Mouse (Mus musculus) small intestine, adult 2 months (tissue): Measurements from ENCODE around the gene Shisal2a. TPM values are rescaled to one million over a fixed set of nuclear protein-coding genes. Genes with fewer than 3 reads are reported as not detected.

ENCODE experiments used
- H3K27ac ChIP-seq: fragments of 200-500 bp; 2 replicates; pipeline ENCODE4 v1.5.1; 2012; ENCODE audit warnings: low read depth, low read length, control low read depth, inconsistent platforms; ENCODE audit not compliant: insufficient read depth
- H3K27me3 ChIP-seq: fragments of 200-500 bp; 2 replicates; pipeline ENCODE4 v1.6.1; 2012; ENCODE audit warnings: mild to moderate bottlenecking, moderate library complexity, low read length, inconsistent platforms; ENCODE audit not compliant: control insufficient read depth, insufficient read depth
- H3K36me3 ChIP-seq: fragments of 200-500 bp; 2 replicates; pipeline ENCODE4 v1.6.1; 2012; ENCODE audit warnings: mild to moderate bottlenecking, low read length, control low read depth, inconsistent platforms; ENCODE audit not compliant: control insufficient read depth, insufficient read depth
- H3K4me1 ChIP-seq: fragments of 200-500 bp; 2 replicates; pipeline ENCODE4 v1.6.1; 2012; ENCODE audit warnings: low read length, inconsistent platforms, mixed read lengths; ENCODE audit not compliant: control insufficient read depth, insufficient read depth, insufficient read length
- H3K4me3 ChIP-seq: fragments of 200-500 bp; 2 replicates; pipeline ENCODE4 v1.5.1; 2012; ENCODE audit warnings: low read depth, mild to moderate bottlenecking, control low read depth, inconsistent platforms, low read length, moderate library complexity
- CTCF ChIP-seq: fragments of 200-500 bp; IDR thresholded peaks from 2 replicates; pipeline ENCODE4 v1.5.1; 2012; ENCODE audit warnings: low read depth, mild to moderate bottlenecking, control low read depth, inconsistent platforms, low read length, moderate library complexity, mixed read lengths; ENCODE audit not compliant: insufficient replicate concordance, insufficient read length; ENCODE audit errors: extremely low read depth
- POLR2A ChIP-seq: fragments of 200-500 bp; IDR thresholded peaks from 2 replicates; pipeline ENCODE4 v1.6.1; 2012; ENCODE audit warnings: low read depth, mild to moderate bottlenecking, control low read depth, inconsistent platforms, low read length, moderate library complexity
- WGBS: fragments of 180-500 bp; shearing (Covaris S2); methylation state at CpG from one replicate; pipeline ENCODE4 v1.1.7; 2018; 5-methylcytosine and 5-hydroxymethylcytosine counted together
- polyA plus RNA-seq: library from polyadenylated mRNA; depleted of rRNA; stranded (reverse); fragments of >200 nt; gene quantifications from 2 replicates; pipeline ENCODE4 v1.2.3, GENCODE M21; 2012

Shisal2a gene
- polyA plus RNA-seq, 1 experiment, result not detected

DNA sequence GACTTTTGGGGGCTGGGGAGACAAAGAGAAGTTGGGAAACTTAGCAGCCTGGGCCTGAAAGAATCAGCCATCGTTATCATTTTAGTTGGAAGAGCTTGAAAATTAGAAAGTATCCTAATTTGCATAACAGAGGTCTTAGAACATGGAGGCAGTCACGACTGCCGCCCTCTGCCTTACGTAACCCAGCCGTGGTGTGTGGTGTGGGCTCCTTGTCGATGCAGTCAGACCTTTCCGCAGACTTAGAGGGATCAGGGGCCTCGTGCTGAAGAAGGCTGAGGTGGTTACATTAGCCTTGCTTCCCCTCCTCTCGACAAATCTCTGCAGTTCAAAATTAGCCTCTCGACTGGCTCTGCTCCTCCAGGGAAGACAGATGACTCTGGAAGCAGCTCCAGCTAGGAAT lies 44.3 kb downstream of the Shisal2a start:
- H3K27me3 ChIP-seq, result no peaks in the 10 kb centered on the region
- H3K4me1 ChIP-seq, result no peaks in the 10 kb centered on the region
- H3K36me3 ChIP-seq, result peaks cover 24% of the 10 kb centered on the region
- TF ChIP-seq CTCF (no peak), POLR2A (no peak)
- 84% methylated on average over 10 of the region's 10 CpGs for WGBS
- no peak overlapping the region for H3K4me3 ChIP-seq
- H3K27ac ChIP-seq, result no peak overlapping the region

DNA sequence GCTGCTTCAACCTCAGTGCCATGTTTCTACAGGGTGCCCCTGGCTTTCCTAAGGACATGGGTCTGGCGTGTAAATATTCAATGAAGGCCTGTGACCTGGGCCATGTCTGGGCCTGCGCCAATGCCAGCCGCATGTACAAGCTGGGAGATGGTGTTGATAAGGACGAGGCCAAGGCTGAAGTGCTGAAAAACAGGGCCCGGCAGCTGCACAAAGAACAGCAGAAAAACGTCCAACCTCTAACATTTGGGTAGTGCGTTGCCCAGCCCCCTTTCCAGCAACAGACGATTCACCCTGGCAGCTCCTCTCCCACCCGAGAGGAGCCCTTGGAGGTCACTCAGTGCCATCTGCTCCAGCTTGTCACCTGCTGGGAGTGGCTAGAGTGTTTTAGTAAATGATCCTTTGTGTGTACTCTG lies 44.8 kb downstream of the Shisal2a start:
- WGBS, result 72% methylated on average over 9 of the region's 9 CpGs
- H3K27me3 ChIP-seq, result no peaks in the 10 kb centered on the region

DNA sequence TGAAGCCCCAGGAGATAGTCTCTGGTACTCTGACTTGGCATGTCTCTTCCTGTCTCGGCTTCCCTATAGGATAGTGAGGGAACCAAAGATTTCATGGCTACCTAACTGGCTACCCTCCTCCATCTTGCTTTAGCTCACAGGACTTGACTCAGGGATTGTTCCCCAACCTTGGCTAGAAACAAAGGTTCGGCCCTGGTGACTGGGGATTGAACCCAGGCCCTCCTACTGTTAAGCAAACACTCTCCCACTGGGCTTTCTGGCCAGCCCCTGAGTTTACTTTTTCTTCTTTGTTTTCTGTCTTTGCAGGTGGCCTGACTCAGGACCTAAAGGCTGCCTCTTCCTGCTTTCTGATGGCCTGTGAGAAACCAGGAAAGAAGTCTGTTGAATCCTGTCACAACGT lies 45.3 kb downstream of the Shisal2a start:
- peaks cover 26% of the 10 kb centered on the region for H3K36me3 ChIP-seq
- WGBS, result 60% methylated on average over 3 of the region's 3 CpGs
- H3K27ac ChIP-seq, result no peak overlapping the region
- TF ChIP-seq CTCF, result no peak
- TF ChIP-seq POLR2A, result no peak
- no peaks in the 10 kb centered on the region for H3K4me1 ChIP-seq
- H3K4me3 ChIP-seq, result no peak overlapping the region
- no peaks in the 10 kb centered on the region for H3K27me3 ChIP-seq

More for the DNA sequence above, 44.8 kb downstream of the Shisal2a start:
- H3K4me3 ChIP-seq, result no peak overlapping the region
- peaks cover 26% of the 10 kb centered on the region for H3K36me3 ChIP-seq
- TF ChIP-seq POLR2A, result no peak
- no peak for TF ChIP-seq CTCF
- H3K27ac ChIP-seq, result no peak overlapping the region
- H3K4me1 ChIP-seq, result no peaks in the 10 kb centered on the region

DNA sequence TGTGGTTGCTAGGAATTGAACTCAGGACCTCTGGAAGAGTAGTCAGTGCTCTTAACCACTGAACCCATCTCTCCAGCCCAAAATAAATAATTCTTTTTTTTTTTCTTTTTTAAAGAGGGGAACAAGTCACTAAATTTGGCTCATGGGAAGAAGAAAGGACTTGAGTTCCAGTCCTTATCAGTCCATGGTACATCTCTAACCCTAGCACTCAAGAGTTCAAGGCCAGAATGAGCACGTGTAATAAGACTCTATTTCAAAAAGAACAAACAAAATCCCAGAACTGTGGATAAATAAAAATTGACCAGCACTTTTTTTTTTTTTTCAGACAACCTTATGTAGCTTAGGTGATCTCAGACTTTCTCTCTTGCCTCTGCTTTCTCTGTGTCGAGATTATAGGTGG lies 46.4 kb downstream of the Shisal2a start:
- WGBS, result 73% methylated on average over 2 of the region's 2 CpGs
- no peak for TF ChIP-seq CTCF
- TF ChIP-seq POLR2A, result no peak
- H3K4me3 ChIP-seq, result no peak overlapping the region
- peaks cover 4% of the 10 kb centered on the region; the same call in 1 of the 2 replicates for H3K4me1 ChIP-seq
- no peaks in the 10 kb centered on the region for H3K27me3 ChIP-seq
- no peak overlapping the region for H3K27ac ChIP-seq
- peaks cover 26% of the 10 kb centered on the region for H3K36me3 ChIP-seq

DNA sequence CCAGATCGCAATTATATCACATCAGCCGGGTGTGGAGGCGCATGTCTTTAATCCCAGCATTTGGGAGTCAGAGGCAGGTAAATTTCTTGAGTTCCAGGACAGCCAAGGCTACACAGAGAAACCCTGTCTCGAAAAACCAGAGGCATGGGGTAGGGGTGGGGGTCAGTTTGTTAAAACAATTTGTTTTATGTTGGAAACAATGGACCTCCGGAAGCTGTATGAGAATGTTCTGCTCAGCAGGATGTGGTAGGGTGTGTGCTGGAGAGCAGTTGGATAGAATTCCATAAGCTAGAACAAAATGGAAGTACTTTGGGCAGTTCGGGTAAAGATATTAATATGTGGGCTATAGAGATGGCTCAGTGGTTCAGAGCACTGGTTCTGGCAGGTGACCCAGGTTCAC lies 47.7 kb downstream of the Shisal2a start:
- WGBS, result 86% methylated on average over 6 of the region's 6 CpGs
- Histone ChIP-seq H3K4me1 (peaks cover 7% of the 10 kb centered on the region; the same call in 1 of the 2 replicates), H3K27ac (no peak overlapping the region)

DNA sequence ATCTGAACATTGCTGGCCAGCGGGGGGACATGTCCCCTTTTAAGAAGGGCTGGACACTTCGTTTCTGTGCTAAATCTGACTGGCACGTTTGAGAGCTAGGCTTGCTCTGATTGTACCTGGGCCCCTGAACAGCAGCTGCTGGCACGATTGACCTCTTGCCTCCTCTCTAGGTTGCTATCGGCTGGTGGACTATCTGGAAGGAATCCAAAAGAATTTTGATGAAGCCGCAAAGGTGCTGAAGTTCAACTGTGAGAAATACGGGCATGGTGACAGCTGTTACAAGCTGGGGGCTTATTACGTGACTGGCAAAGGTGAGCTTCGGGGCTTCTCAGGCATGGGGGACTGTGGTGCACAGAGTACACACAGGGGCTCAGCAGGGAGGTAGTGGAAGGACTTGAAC lies 51.1 kb downstream of the Shisal2a start:
- H3K27me3 ChIP-seq, result no peaks in the 10 kb centered on the region
- H3K36me3 ChIP-seq, result peaks cover 13% of the 10 kb centered on the region
- H3K4me3 ChIP-seq, result peak overlapping the region; percentile 11; the same call in 1 of the 2 replicates
- TF ChIP-seq CTCF, result no peak
- TF ChIP-seq POLR2A, result no peak
- WGBS, result 39% methylated on average over 9 of the region's 9 CpGs
- peaks cover 10% of the 10 kb centered on the region; the same call in 1 of the 2 replicates for H3K4me1 ChIP-seq
- peak overlapping the region; percentile 97 for H3K27ac ChIP-seq

More for the DNA sequence above, 47.7 kb downstream of the Shisal2a start:
- Histone ChIP-seq H3K36me3 (peaks cover 26% of the 10 kb centered on the region), H3K4me3 (no peak overlapping the region), H3K27me3 (no peaks in the 10 kb centered on the region)
- TF ChIP-seq CTCF (no peak), POLR2A (no peak)

DNA sequence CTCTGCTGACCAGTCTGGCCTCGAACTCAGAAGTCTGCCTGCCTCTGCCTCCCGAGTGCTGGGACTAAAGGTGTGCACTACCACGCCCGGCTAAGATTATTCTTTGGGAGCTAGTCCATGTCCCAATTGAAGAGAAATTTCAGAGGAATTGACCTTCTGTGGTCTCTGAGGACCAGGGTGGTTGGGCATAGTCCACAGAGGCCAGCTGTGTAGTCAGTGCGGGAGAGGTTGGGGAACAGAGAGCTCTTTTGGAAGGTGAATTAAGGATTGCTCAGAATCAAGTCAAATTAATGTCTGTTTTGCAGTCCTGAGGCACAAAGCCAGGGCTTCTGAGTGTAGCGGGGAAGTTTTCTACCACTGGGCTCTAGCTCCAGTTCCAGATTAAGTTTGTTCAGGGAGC lies 53.3 kb downstream of the Shisal2a start:
- H3K36me3 ChIP-seq, result peaks cover 9% of the 10 kb centered on the region
- TF ChIP-seq CTCF (no peak), POLR2A (no peak)
- H3K27ac ChIP-seq, result peak overlapping the region; percentile 46; the same call in 1 of the 2 replicates
- H3K4me3 ChIP-seq, result no peak overlapping the region
- 89% methylated on average over 6 of the region's 6 CpGs for WGBS
- peaks cover 10% of the 10 kb centered on the region; the same call in 1 of the 2 replicates for H3K4me1 ChIP-seq
- no peaks in the 10 kb centered on the region for H3K27me3 ChIP-seq

DNA sequence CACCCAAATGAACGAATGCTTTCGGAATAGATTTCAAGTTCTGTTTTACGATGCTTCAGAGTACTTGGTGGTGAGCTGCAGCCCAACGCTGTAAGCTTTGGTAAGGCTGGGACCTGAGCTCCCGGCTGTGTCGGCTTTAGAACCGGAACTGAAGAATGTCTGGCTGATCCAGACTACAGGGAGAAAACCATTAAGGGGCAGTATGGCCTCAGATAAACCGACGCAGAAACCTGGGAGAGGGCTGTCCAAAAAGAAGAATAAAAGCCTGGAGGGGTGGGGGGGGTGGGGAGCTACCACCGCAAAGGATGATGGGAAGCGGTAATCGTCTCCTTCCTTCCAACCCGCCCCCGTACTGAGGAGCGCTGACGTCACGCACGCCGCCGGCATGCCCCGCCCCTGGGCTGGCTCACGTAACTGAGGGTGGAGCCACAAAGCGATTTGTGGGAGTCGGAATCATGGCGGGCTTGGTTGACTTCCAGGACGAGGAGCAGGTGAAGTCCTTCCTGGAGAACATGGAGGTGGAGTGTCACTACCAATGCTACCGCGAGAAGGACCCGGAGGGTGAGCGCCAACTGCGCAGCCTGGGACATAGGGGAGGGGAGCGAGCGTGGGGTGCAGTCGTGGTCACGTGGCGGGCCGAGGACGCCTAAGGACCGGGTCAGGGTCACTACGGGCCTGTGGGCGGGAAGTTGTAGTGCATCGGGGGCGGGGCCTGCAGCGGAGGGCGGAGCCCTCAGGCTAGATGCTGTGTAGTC lies 55.2 kb downstream of the Shisal2a start, which contains the start of gene Coa7:
Gene Coa7, plus strand, starts transcription at position 411 of the 755 bp plus-strand sequence.
- Histone ChIP-seq H3K4me1 (peaks cover 10% of the 10 kb centered on the region; the same call in 1 of the 2 replicates), H3K27me3 (no peaks in the 10 kb centered on the region), H3K4me3 (peak within 1 kb of the TSS; percentile 70), H3K36me3 (no peaks in the 10 kb centered on the region), H3K27ac (peak within 1 kb of the TSS; percentile 85)
- whole genome bisulfite sequencing, result under 1% methylated on average over 44 of the region's 45 CpGs
- no peak; the same call in 1 of the 2 replicates for TF ChIP-seq POLR2A
- peak; percentile 19; the same call in 1 of the 2 replicates for TF ChIP-seq CTCF
